Mouse (Mus musculus): Measurements from ENCODE around the gene Cyp2d12.
"Not testable (repeated sequence)": the region's sequence is repeated elsewhere in the genome, so short reads cannot be mapped to it uniquely, and the experiment has no call there.

The Cyp2d12 gene

DNA sequence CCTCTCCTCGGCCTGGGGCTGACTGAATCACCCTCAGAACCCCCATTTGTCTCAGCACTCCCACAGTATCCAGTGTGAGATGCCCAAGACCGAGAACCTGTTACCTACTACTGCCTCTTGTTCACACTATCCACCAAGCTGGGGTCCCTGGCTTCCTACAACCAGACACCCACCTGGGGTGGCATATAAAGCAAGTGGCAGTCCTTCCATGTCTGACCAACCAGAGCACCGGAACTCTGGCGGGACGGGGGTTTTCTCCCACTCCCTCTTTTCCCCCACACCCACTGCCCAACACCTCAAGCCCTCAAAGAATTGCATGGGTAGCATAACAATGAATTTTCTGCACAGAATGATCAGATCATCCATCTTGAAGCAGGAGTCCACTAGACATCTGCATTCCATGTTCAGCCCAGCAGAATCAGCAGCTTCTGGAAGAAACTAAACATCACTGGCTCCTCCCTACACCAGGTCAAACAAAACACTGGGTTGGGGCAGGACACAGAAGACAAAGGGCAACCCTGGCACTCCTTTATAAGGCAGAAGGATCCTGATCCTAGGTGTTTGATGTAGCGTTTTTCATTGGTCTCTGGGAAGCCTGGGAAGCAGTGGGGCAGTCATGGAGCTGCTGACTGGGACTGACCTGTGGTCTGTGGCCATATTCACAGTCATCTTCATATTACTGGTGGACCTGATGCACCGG lies at the start of gene Cyp2d12:
Cyp2d12 (plus strand) TSS at position 542 of the 700 bp plus-strand sequence.
- DNase-seq (ENCODE audit: low spot score): no peak

DNA sequence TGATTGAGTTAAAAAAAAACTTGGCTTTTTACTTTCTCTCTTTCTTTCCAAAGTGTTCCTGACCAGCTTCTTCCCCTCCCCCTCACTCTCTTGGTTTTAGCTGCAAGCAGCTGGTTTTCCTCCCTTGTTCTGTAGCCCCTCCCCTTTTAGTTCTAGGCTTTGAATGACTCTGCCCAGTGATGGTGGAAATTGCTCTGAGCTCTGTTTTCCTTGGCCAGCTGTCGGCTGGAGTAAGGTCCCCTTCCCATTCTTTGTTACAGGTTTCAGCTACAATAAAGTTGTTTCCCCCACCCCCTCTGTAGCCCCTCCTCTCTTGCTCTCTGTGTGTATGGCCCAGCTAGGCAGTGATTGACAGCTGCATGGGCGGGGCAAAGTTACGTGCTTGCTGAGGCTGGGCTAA lies 47.9 kb upstream of the Cyp2d12 start:
- no peak for DNase-seq (ENCODE audit: low spot score)

DNA sequence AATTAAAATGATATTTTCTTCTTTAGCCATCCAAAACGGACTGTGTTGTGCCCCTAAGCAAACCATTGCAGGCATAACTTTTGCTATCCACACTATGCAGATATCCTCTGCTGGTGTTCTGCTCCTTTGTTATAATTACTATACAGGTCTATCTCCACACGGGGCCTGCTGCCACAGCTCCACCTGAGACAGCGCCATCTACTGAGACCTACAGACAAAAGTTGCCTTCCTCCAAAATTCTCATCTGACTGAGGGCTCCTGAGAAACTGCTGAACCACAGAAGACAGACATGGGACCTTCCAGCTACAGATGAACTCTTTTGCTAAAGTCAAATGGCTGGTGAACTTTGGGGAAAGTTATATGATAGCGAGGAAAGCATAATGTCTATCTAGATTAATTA lies 47.1 kb upstream of the Cyp2d12 start:
- not testable (repeated sequence) for DNase-seq (ENCODE audit: low spot score)

- DNase-seq (ENCODE audit: low spot score): not testable (repeated sequence)
Measured at GRCm38 (mm10) chr15:82509495-82509894, 45.4 kb upstream of the Cyp2d12 start.

- not testable (repeated sequence) for DNase-seq (ENCODE audit: low spot score)
Measured at GRCm38 (mm10) chr15:82510500-82510899, 44.4 kb upstream of the Cyp2d12 start.

DNA sequence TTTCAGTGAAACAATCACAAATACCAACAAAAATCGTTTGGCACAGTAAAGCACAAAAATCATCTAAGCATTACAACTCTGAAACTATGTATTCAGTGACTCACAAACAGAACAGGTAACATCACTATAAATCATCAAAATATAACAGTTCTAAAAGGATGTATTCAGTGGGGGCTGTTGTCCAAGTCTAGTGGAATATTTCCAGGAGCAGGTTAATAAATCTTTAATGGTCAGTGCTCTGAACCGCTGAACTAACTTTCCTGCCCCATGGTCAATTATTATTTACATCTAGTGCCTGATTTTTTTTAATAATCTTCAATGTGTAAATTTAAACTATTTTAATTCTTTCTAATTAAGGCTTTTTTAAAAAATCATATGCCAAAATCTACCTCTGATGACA lies 42.8 kb upstream of the Cyp2d12 start:
- DNase-seq (ENCODE audit: low spot score): not testable (repeated sequence)

- DNase-seq (ENCODE audit: low spot score): not testable (repeated sequence)
Measured at GRCm38 (mm10) chr15:82516174-82516573, 38.7 kb upstream of the Cyp2d12 start.

DNA sequence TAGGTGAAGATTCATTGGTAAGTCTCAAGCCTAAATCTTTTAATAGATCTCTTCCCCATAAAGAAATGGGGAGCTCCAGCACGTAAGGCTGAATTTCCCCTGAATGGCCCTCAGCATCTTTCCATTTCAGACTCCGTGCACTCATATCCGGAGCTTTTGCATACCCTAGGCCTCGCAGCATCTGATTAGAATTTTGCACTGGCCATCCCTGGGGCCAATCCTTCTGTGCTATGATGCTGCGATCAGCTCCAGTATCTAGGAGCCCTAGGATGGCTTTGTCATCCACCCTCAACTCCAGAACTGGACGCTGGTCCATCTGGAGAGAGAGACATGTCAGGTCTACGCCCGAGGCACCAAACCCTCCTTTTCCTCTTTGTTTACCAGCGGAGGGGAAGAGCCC lies 27.5 kb upstream of the Cyp2d12 start:
- not testable (repeated sequence) for DNase-seq (ENCODE audit: low spot score)

GRCm38 (mm10) chr15:82532721-82533120 lies 22.2 kb upstream of the Cyp2d12 start:
- not testable (repeated sequence) for DNase-seq (ENCODE audit: low spot score)

- DNase-seq (ENCODE audit: low spot score): not testable (repeated sequence)
Measured at GRCm38 (mm10) chr15:82542976-82543375, 11.9 kb upstream of the Cyp2d12 start.

DNA sequence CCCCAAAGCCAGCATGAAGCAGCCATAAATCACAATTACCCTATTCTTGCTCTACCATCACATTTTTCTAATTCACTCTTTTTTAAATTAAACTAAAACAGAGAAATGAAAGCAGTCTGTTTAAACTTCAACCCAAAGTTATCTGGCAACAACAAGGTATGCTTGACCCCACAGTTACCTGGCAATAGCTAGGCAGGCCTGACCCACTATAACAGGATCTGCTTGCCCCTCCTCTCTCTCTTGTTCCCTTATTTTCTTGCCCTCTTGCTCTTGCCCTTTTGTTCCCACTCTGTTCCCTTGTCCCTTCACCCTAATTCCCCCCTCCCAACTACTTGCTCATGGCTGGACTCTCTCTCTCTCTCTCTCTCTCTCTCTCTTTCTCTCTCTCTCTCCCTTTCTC lies 10.3 kb upstream of the Cyp2d12 start:
- not testable (repeated sequence) for DNase-seq (ENCODE audit: low spot score)

- DNase-seq (ENCODE audit: low spot score): not testable (repeated sequence)
Measured at GRCm38 (mm10) chr15:82547753-82548152, 7.1 kb upstream of the Cyp2d12 start.

DNA sequence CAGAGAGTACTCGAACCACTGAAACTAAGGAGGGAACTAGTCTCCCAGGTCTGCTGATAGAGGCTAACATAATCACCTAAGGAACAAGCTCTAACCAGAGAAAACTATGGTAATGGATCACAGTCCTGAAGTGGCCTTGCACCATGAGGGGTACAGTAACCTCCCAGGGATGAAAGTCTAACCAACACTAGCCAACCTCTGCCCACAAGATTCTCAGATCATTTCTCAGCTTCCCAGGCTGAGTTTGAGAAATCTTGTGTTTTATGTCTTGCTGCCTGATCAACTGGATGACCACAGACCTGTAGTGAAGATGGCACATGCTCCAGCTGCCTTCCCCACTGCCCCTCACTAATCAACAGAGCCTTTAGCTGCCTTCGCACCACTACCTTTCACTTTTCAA lies 1.7 kb upstream of the Cyp2d12 start:
- not testable (repeated sequence) for DNase-seq (ENCODE audit: low spot score)

DNA sequence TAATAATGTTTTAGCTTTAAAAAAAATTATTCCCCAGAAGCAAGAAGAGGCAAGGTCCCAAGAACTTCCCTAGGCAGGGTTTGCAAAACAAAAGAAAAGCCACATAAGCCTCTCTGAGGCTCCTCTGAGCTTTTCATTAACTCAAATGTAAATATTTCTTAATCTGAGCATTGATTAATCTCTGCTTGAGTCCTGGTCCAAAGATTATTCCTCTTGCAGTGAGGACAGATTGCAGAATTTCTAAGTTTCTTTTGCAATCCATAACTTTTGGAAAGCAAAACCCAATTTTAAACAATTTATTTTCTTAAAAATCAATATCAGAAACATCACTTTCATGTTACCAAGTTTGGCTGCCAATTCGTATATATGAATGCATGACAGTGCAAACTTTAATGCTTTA lies 18.0 kb downstream of the Cyp2d12 start:
- no peak for DNase-seq (ENCODE audit: low spot score)

DNA sequence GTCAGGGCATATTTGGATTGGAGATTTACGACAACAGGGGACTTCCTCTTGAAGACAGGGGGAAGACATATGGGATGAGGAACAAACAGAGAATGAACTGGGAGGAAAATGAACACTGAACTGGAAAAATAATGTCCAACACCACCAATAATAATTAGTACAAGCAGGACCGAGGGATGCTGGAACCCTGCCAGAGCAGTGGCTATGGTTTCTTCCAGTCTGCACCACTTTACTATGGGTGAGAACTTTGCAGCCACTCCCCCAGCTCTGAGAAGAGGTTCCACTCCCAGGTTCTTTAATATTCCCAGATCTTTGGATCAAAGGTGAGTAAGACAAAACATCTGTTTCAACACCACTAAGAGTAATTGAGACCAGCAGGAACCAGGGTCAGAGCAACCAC lies 24.2 kb downstream of the Cyp2d12 start:
- DNase-seq (ENCODE audit: low spot score): no peak

DNA sequence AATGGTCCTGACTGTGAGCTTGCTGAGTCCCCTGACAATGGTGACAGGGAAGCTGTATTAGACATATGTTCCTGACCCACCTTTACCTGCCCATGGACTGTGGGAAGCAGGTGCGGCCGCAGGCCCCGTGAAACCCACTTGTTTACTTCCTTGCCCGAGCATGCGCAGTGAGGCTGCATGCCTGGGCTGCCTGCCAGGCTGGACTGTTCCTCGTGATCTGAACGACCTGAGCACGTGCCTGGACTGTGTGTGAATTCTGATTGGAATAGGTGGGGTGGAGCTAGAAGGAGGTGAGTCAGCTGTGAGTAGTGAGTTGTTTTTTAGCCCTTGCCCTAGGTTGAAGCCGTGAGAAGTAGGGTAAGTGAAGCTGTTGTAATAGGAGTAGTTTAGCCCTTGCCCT lies 27.7 kb downstream of the Cyp2d12 start:
- no peak for DNase-seq (ENCODE audit: low spot score)
